Mouse (Mus musculus) thymus, postnatal 25 days (tissue): ENCODE measurements around the gene Stx5a.

Experiments
- DNase-seq: peaks from one replicate; pipeline ENCODE4 v3.0.0; 2022

Stx5a gene

DNA sequence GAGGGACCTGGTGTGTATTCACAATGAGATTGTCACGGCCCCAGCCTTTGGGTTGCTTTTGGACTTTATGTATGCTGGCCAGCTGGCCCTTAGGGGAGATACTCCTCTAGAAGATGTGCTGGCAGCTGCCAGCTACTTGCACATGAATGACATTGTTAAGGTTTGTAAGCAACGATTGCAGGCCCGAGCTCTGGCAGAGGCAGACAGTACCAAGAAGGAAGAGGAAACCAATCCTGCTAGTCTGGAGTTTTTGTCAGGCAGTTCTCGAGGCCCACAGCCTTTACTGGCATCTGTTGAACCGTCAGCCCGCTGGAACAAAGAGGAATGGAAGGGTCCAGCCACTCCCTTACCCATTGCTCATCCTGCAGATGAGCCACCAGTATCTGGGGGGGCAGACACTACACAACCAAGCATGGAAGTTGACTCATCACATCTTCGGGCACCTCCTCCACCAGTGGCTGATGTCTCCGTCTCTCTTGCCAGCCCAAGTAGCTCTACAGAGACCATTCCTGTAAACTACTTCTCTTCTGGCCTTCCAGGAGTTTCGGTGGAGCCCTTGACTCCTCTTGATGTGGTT, 62.1 kb downstream of the Stx5a start:
- DNase-seq: no peak

DNA sequence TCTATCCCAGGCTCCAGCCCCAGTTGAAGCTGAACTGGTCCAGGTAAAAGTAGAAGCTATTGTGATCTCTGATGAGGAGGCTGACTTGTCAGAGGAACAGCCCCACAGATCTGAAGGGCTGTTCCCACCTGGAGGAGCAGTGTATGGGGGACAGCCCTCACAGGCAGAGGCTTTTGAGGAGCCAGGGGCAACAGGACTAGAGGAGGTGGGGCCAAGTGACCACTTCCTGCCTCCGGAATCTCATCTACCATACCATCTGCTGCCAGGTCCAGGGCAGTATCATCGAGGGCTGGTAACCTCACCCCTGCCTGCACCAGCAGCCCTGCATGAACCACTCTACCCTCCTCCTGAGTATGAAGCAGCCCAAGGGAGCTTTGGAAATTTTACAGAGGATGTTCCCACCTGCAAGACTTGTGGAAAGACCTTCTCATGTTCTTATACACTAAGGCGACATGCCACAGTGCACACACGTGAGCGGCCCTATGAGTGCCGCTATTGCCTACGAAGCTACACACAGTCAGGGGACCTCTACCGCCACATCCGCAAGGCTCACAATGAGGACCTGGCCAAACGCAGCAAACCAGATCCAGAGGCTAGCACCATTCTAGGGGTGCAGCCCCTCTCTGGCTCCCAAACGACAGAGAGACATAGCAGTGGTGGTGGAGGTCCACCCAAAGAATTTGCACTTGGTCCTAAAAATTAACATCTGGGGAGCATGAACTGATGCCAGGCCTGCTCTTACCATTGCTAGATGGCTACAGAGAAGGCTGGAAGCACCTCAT, 62.9 kb downstream of the Stx5a start:
- DNase-seq: no peak
